In the genomic region with DNA sequence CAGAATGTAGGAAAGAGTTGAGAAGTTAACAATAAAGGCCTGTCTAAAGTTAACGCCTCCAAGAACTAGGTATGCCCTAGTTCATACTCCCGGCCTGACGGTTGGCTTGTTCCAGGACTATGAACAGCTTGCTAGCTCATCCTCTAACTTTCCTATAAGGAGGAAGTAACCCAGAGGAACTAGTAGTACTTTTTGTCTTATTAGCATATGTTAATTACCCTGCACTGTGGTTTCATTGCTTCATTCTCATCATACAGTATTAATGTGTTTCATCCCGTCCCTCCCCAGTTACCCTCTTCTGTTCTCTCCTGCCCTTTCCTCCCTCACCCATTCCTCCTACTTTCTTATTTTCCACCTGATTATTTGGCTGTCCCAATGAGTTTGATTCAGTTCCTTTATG, we compare ENCODE assay signal across 20 mouse cellular contexts.
DNase-seq lines count a peak whose midpoint lies in the region; ATAC-seq lines count a peak whose summit lies in the region.
"Had no signal": no experiment of that assay in that cellular context is flagged by ENCODE, and none has a peak within 500 bp of the region (broad histone marks: within the 10 kb centered on the region; RNA-seq: fewer than 3 reads in every experiment).

No protein-coding gene starts in this region.

- no peak for DNase-seq in spleen, adult 18-20 months
- no peak for DNase-seq in heart, postnatal 14 days
- DNase-seq: adrenal gland, adult 8-10 months; adrenal gland, postnatal 14 days; adrenal gland, postnatal 36 days; B cell, adult 2 months; cerebellum, adult 11-12 months; cerebellum, adult 2 months; cerebellum, adult 9-10 months; cerebellum, postnatal 10 days; cerebellum, postnatal 25 days; embryo, embryonic 11 days had no signal

- intact Hi-C loops in heart, postnatal 14 days (cut with DNase I), result no loop called here

- ATAC-seq in common myeloid progenitor, adult 5-6 weeks (replicated peaks; ENCODE audit: low read depth, poor library complexity, severe bottlenecking), result peak; percentile 47; the same call in 1 of the 2 replicates
- ATAC-seq in megakaryocyte, adult 5-6 weeks (ENCODE audit: poor library complexity, severe bottlenecking), result peak; percentile 68
- ATAC-seq in monocyte, adult 5-6 weeks (replicated peaks; ENCODE audit: insufficient number of reproducible peaks, low FRiP score, low TSS enrichment, poor library complexity, severe bottlenecking), result peak; percentile 48; the same call in 1 of the 2 replicates
- ATAC-seq: activated CD4-positive, CD25-positive, alpha-beta regulatory T cell, adult 4 months; CD4-positive, CD25-positive, alpha-beta regulatory T cell, adult 4 months; forebrain, embryonic 14.5 days; forebrain, embryonic 16.5 days; Patski had no signal
